Mouse (Mus musculus): ENCODE results near the gene Foxn1.

DNA sequence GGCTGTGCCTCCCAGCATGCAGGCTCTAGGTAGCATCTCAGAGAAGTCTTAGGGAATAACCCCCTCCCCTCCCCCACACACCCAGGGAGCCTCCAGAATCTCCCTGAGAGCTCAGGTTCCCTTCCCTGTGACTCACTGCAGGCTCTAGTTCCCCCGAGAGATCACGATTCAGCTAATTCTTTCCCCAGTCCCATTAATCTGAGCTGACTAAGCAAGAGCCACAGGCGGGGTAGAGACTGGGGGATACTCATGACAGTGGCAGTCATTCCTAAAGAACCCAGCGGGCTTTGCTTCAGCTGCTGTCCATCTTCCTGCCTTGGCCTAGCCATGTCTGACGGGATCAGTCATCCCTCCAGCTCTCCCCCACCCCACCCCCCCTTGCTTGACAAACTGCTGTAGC is 3.7 kb downstream of the Foxn1 start:
- TF ChIP-seq MAFK (IDR thresholded peaks at IDR 0.05; ENCODE audit: insufficient read depth, low read depth, low read length) (peak; percentile 42; the same call in 1 of the 2 replicates), ZC3H11A (IDR thresholded peaks at IDR 0.05; ENCODE audit: borderline replicate concordance, low read depth, low read length) (no peak), CHD2 (IDR thresholded peaks at IDR 0.05; ENCODE audit: low read depth, low read length) (no peak)

All from ES-E14 (cell line).